Mouse (Mus musculus): ENCODE results near the gene 2010005H15Rik. TPM values are rescaled to one million over a fixed set of nuclear protein-coding genes. Genes with fewer than 3 reads are reported as not detected.
"Not testable (repeated sequence)": the region's sequence is repeated elsewhere in the genome, so short reads cannot be mapped to it uniquely, and the experiment has no call there.

The 2010005H15Rik gene
- total RNA-seq (2021) = not detected
- long read RNA-seq, experiment 1 = 0 reads
- long read RNA-seq, experiment 2 = 0 reads

GRCm38 (mm10) chr16:36221168-36221567, at the start of gene 2010005H15Rik:
Gene 2010005H15Rik (plus strand): TSS chr16:36221468.
- not testable (repeated sequence) for DNase-seq

GRCm38 (mm10) chr16:36176108-36176507, 45.2 kb upstream of the 2010005H15Rik start:
- no peak for DNase-seq

- no peak for DNase-seq
Observed at GRCm38 (mm10) chr16:36179910-36180309, 41.4 kb upstream of the 2010005H15Rik start.

DNA sequence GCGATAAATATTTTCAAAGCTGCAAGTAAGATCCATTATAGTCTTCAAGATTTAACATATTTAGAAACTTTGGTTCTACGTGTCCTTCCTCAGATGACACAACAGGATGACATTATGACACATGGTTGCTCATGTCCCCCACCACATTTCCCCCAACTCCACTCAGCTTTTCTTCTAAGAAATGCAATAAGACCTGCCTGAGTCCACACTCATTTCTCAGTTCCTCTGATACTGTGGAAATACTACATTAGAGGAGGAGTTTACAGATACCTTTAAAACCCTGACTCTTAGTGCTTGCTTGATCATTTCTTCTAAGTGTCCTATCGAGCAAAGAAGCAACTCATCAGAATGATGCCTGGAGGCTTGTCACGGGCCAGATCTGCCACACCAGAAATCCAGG, 37.4 kb upstream of the 2010005H15Rik start, which contains the start of gene Gm5483:
TSS of gene Gm5483 (plus strand) at position 301 of the 400 bp plus-strand sequence.
- DNase-seq = not testable (repeated sequence)

DNA sequence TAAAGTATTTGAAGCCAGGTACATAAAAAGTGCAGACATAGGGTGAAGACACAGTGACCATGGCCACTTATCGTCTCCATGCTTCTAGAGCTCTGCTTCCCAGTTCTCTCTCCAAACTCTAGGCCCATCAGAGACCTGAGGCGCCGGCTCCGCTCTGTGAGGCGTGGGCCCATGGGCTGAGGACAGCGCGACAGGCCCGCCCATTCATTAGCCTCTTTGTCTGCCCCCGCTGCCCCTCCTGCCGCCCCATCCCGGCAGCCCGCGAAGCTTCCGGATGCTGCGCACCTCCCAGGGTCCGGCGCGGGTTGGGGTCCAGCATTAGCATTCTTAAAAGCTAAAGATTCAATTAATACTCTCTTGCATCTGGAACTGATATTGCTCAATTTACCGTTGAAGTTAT, 22.0 kb upstream of the 2010005H15Rik start:
- DNase-seq = no peak

DNA sequence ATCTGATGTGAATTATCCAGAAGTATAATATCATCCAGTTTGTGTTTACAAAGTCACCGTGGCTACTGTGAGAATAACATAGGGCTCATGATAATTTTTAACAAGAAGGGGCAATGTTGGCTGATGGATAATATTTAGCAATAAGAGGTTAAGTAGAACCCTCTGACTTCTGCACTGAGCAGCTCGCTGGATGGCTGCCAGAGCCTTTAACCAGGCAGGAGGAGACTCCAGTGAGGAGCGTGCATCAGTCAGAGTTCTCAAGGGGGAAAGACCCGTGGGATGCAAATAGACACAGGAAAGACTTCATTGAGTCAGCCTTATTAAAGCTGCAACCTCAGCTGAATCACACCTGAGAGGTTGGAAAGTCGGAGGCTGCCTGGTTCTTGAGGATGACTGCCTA, 17.4 kb upstream of the 2010005H15Rik start:
- DNase-seq = no peak

DNA sequence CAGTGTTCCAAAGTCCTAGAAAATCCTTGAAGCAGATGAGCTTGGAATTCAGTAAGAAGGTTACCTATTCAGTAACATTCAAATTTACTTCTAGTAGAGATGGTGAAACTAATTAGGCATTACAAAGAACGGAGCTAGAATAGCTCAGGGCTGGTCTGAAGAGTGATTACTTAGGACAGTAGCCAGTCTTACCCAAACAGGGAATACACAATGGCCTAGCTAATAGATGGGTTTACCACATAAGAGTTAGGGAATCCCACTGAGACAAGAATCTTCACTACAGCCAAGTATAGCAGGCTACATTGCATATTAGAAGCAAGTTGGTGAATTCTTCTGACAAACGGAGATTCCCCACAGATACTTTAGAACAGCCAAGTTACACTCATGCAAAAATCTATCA, 15.6 kb upstream of the 2010005H15Rik start:
- DNase-seq = not testable (repeated sequence)

DNA sequence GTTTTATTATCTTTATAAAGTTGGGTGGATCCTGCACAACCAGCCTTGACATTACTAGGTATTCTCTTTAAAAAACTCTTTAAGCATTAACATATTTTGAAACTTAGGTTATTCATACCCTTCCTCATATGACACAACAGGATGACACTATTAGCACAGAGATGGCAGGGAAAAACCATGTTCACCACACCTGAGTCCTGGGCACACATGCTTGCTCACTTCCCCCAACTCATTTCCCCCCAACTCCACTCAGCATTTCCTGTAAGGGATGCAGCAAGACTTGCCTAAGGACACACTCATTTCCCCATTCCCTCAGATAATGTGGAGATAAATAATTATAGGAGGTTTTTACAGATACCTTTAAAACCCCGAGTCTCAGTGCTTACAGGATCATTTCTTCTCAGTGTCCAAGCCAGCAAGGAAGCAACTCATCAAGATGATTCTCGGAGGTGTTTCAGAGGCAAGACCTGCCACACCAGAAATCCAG, 11.3 kb upstream of the 2010005H15Rik start, which contains the start of gene Gm5416:
TSS of gene Gm5416 (plus strand) at position 437 of the 487 bp plus-strand sequence.
- no peak for DNase-seq

DNA sequence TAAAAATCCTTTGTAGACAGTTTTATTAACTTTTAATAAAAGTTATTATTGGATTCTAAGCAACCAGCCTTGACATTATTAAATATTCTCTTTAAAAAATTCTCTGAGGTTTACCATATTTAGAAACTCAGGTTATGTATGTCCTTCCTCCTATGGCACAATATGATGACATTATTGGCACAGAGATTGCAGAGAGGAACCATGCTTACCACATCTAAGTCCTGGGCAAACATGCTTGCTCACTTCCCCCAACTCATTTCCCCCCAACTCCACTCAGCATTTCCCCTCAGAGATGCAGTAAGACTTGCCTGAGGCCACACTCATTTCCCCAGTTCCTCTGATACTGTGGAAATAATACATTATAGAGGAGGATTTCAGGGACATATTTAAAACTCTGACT, 39.3 kb downstream of the 2010005H15Rik start:
- DNase-seq = not testable (repeated sequence)

DNA sequence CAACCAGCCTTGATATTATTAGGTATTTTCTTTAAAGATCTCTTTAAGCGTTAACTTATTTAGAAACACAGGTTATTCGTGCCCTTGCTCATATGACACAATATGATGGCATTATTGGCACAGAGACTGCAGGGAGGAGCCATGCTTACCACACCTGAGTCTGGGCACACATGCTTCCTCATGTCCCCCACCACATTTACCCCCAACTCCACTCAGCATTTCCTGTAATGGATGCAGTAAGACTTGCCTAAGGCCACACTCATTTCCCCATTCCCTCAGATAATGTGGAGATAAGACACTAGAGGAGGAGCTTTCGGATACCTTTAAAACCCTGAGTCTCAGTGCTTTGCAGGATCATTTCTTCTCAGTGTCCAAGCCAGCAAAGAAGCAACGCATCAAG, 55.5 kb downstream of the 2010005H15Rik start, which contains the start of gene Stfa1:
TSS of gene Stfa1 (plus strand) at position 156 of the 400 bp plus-strand sequence.
- DNase-seq = not testable (repeated sequence)

- DNase-seq = no peak
Observed at GRCm38 (mm10) chr16:36289140-36289539, 67.9 kb downstream of the 2010005H15Rik start.

Other genes with a start within 250 kb of the 2010005H15Rik start
- 100 to 1,000 TPM; 121 to 132 TPM for gene Kpna1, start 242.7 kb upstream of the 2010005H15Rik start, total RNA-seq (2021)
- gene Wdr5b, start 180.3 kb upstream of the 2010005H15Rik start, total RNA-seq (2021) = 1 to 10 TPM; 2.6 to 3.0 TPM
- 100 to 1,000 TPM; 252 to 253 TPM for gene Fam162a, start 149.9 kb upstream of the 2010005H15Rik start, total RNA-seq (2021)
- gene Ccdc58, start 149.8 kb upstream of the 2010005H15Rik start, total RNA-seq (2021) = 10 to 100 TPM; 30.3 to 36.8 TPM
- gene Csta1, start 90.2 kb upstream of the 2010005H15Rik start, total RNA-seq (2021) = not detected
- gene Stfa2l1, start 64.7 kb upstream of the 2010005H15Rik start, total RNA-seq (2021) = not detected
- not detected for gene Gm5483, start 37.3 kb upstream of the 2010005H15Rik start, total RNA-seq (2021)
- gene Gm5416, start 11.1 kb upstream of the 2010005H15Rik start, total RNA-seq (2021) = not detected
- not detected for gene Stfa1, start 55.5 kb downstream of the 2010005H15Rik start, total RNA-seq (2021)
- gene BC117090, start 112.9 kb downstream of the 2010005H15Rik start, total RNA-seq (2021) = not detected
- gene BC100530, start 146.3 kb downstream of the 2010005H15Rik start, total RNA-seq (2021) = not detected
- not detected for gene Stfa2, start 187.0 kb downstream of the 2010005H15Rik start, total RNA-seq (2021)
- gene Stfa3, start 233.9 kb downstream of the 2010005H15Rik start, total RNA-seq (2021) = not detected